Mouse (Mus musculus) ES-Bruce4 (cell line): ENCODE results near the gene Tbxas1.

Source experiments
- CTCF ChIP-seq: IDR thresholded peaks from one replicate; pipeline ENCODE4 v1.8.1; 2011; ENCODE audit warnings: low read depth, low read length
- EP300 ChIP-seq: IDR thresholded peaks from 2 replicates; pipeline ENCODE4 v1.6.1; 2011; ENCODE audit warnings: low read depth, low read length; ENCODE audit not compliant: insufficient read depth
- POLR2A ChIP-seq: IDR thresholded peaks from one replicate; pipeline ENCODE4 v1.8.1; 2011; ENCODE audit warnings: low read length; ENCODE audit not compliant: insufficient read depth

DNA sequence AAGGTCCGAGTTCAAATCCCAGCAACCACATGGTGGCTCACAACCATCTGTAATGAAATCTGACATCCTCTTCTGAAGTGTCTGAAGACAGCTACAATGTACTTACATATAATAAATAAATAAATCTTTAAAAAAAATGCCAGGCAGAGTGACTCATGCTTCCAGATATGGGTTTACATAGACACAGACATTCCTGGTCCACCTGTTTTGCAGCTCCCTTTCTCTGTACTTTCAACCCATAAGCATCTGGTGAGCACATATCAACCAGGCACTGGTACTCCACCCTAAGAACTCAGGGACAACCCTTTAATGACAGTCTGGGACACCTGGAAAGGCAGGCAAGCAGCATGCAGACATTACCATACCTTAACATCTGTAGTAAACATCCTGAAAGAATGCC, 240.2 kb downstream of the Tbxas1 start:
- TF ChIP-seq CTCF (no peak), POLR2A (no peak), EP300 (no peak)
